17 mouse cellular contexts compared by ENCODE assay signal in the genomic region with DNA sequence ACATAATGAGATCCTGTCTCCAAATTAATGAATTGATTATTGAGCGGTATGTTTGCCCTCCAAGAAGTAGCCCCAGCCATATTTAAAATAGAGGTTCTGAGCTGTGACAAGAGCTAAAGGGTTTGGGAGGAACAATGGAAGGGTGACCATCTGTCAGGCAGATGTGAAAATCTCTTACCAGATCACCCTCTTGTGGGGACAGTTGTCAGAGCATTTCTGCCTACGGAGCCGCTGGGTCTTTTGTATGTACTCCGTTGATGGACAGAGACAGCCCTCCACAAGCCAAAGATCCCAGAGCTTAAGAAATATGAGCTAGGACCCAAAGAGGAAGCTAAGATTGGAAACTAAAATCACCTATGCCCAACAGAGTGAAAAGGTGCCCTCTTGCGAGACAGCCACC.
A peak's percentile ranks its signal among the peaks of the same experiment; 100 is the strongest.
DNase-seq lines count a peak whose midpoint lies in the region; ATAC-seq lines count a peak whose summit lies in the region.
"Had no signal": no experiment of that assay in that cellular context is flagged by ENCODE, and none has a peak within 500 bp of the region (broad histone marks: within the 10 kb centered on the region; RNA-seq: fewer than 3 reads in every experiment).

No protein-coding gene starts in this region.

- DNase-seq in forebrain, embryonic 11.5 days (ENCODE audit: low spot score): no peak
- peak; percentile 23 for DNase-seq in midbrain, embryonic 10.5 days (ENCODE audit: low spot score)
- DNase-seq in urinary bladder, adult 2 months (ENCODE audit: low spot score): no peak
- no peak for DNase-seq in testis, postnatal 10 days (ENCODE audit: low spot score)
- no peak for DNase-seq in right cerebral cortex, postnatal 14 days
- DNase-seq: adrenal gland, postnatal 14 days; cerebellum, adult 18-20 months; heart, postnatal 36 days; kidney, adult 9 months; kidney, postnatal 36 days; lung, postnatal 14 days; right cerebral cortex, adult 18-20 months had no signal

- peaks cover 24% of the 10 kb centered on the region for H3K4me1 ChIP-seq in forebrain, embryonic 13.5 days
- peaks cover 15% of the 10 kb centered on the region; the same call in 1 of the 2 replicates for H3K4me1 ChIP-seq in forebrain, embryonic 11.5 days (replicated peaks; ENCODE audit: control insufficient read depth, insufficient read depth, low read length)
- H3K4me1 ChIP-seq in midbrain, embryonic 10.5 days: peaks cover 25% of the 10 kb centered on the region
- peaks cover 20% of the 10 kb centered on the region for H3K4me1 ChIP-seq in midbrain, embryonic 16.5 days (ENCODE audit: control insufficient read depth, insufficient read depth, low read length)
- H3K4me1 ChIP-seq in midbrain, embryonic 13.5 days (replicated peaks): peaks cover 21% of the 10 kb centered on the region
- H3K4me1 ChIP-seq: heart, embryonic 12.5 days had no signal

- H3K4me3 ChIP-seq in forebrain, embryonic 13.5 days: no peak overlapping the region
- H3K4me3 ChIP-seq in forebrain, embryonic 11.5 days (ENCODE audit: low read depth, low read length): no peak overlapping the region
- no peak overlapping the region for H3K4me3 ChIP-seq in midbrain, embryonic 10.5 days
- H3K4me3 ChIP-seq in midbrain, embryonic 16.5 days (ENCODE audit: low read depth, low read length): no peak overlapping the region
- H3K4me3 ChIP-seq in midbrain, embryonic 13.5 days (replicated peaks): no peak overlapping the region
- H3K4me3 ChIP-seq: heart, embryonic 12.5 days; limb, embryonic 15.5 days had no signal

- no peak for ATAC-seq in forebrain, embryonic 13.5 days
- no peak for ATAC-seq in forebrain, embryonic 11.5 days (replicated peaks; ENCODE audit: low FRiP score)
- no peak for ATAC-seq in midbrain, embryonic 16.5 days
- ATAC-seq in midbrain, embryonic 13.5 days: no peak

- H3K27ac ChIP-seq in forebrain, embryonic 13.5 days: no peak overlapping the region
- H3K27ac ChIP-seq in forebrain, embryonic 11.5 days (ENCODE audit: low read depth, low read length): no peak overlapping the region
- 0 out of 2 replicates have a peak overlapping the region, but pooled peaks have one; percentile 7 for H3K27ac ChIP-seq in midbrain, embryonic 10.5 days (replicated peaks)
- H3K27ac ChIP-seq in midbrain, embryonic 16.5 days (ENCODE audit: low read length): no peak overlapping the region; the same call in 1 of the 2 replicates
- H3K27ac ChIP-seq in midbrain, embryonic 13.5 days: 0 out of 2 replicates have a peak overlapping the region, but pooled peaks have one; percentile 16
- H3K27ac ChIP-seq: limb, embryonic 15.5 days had no signal

- H3K36me3 ChIP-seq in forebrain, embryonic 13.5 days (ENCODE audit: poor library complexity, severe bottlenecking): no peaks in the 10 kb centered on the region
- H3K36me3 ChIP-seq in forebrain, embryonic 11.5 days (ENCODE audit: control insufficient read depth, insufficient read depth, low read length): no peaks in the 10 kb centered on the region
- H3K36me3 ChIP-seq in midbrain, embryonic 10.5 days: no peaks in the 10 kb centered on the region
- no peaks in the 10 kb centered on the region for H3K36me3 ChIP-seq in midbrain, embryonic 16.5 days (ENCODE audit: control insufficient read depth, insufficient read depth, low read length)
- no peaks in the 10 kb centered on the region for H3K36me3 ChIP-seq in midbrain, embryonic 13.5 days
- H3K36me3 ChIP-seq: heart, embryonic 12.5 days; limb, embryonic 15.5 days had no signal

- H3K9ac ChIP-seq in forebrain, embryonic 13.5 days: no peak overlapping the region
- no peak overlapping the region for H3K9ac ChIP-seq in forebrain, embryonic 11.5 days (ENCODE audit: low read length)
- no peak overlapping the region for H3K9ac ChIP-seq in midbrain, embryonic 16.5 days (ENCODE audit: low read depth, low read length)
- H3K9ac ChIP-seq in midbrain, embryonic 13.5 days (replicated peaks): no peak overlapping the region
- H3K9ac ChIP-seq: heart, embryonic 12.5 days; limb, embryonic 15.5 days had no signal

- H3K27me3 ChIP-seq in forebrain, embryonic 13.5 days: peaks cover 31% of the 10 kb centered on the region; the same call in 1 of the 2 replicates
- H3K27me3 ChIP-seq in forebrain, embryonic 11.5 days (ENCODE audit: control insufficient read depth, insufficient read depth, low read length): peaks cover 6% of the 10 kb centered on the region
- H3K27me3 ChIP-seq in midbrain, embryonic 10.5 days (ENCODE audit: low read depth, poor library complexity, severe bottlenecking): peaks cover 54% of the 10 kb centered on the region
- no peaks in the 10 kb centered on the region for H3K27me3 ChIP-seq in midbrain, embryonic 16.5 days (ENCODE audit: control insufficient read depth, insufficient read depth, low read depth, low read length)
- H3K27me3 ChIP-seq in midbrain, embryonic 13.5 days: peaks cover 20% of the 10 kb centered on the region; the same call in 1 of the 2 replicates
- H3K27me3 ChIP-seq: heart, embryonic 12.5 days; limb, embryonic 15.5 days had no signal

- H3K4me2 ChIP-seq in forebrain, embryonic 13.5 days: 0 out of 2 replicates have a peak overlapping the region, but pooled peaks have one; percentile 17
- no peak overlapping the region for H3K4me2 ChIP-seq in forebrain, embryonic 11.5 days (ENCODE audit: low read depth, low read length, severe bottlenecking)
- no peak overlapping the region for H3K4me2 ChIP-seq in midbrain, embryonic 16.5 days (ENCODE audit: low read length)
- H3K4me2 ChIP-seq in midbrain, embryonic 13.5 days (replicated peaks): no peak overlapping the region
- H3K4me2 ChIP-seq: heart, embryonic 12.5 days; limb, embryonic 15.5 days had no signal

- H3K9me3 ChIP-seq in forebrain, embryonic 13.5 days (replicated peaks): no peaks in the 10 kb centered on the region
- H3K9me3 ChIP-seq in forebrain, embryonic 11.5 days (ENCODE audit: control insufficient read depth, low read length): no peaks in the 10 kb centered on the region
- H3K9me3 ChIP-seq in midbrain, embryonic 10.5 days (replicated peaks): no peaks in the 10 kb centered on the region
- H3K9me3 ChIP-seq in midbrain, embryonic 16.5 days (replicated peaks; ENCODE audit: control insufficient read depth, low read length, poor library complexity, severe bottlenecking): no peaks in the 10 kb centered on the region
- H3K9me3 ChIP-seq in midbrain, embryonic 13.5 days: no peaks in the 10 kb centered on the region
- H3K9me3 ChIP-seq: heart, embryonic 12.5 days; limb, embryonic 15.5 days had no signal

- WGBS in forebrain, embryonic 13.5 days: 18% methylated on average over 5 of the region's 5 CpGs
- WGBS in forebrain, embryonic 11.5 days: 42% methylated on average over 5 of the region's 5 CpGs
- 49% methylated on average over 5 of the region's 5 CpGs for WGBS in midbrain, embryonic 10.5 days
- 27% methylated on average over 5 of the region's 5 CpGs for WGBS in midbrain, embryonic 16.5 days
- 31% methylated on average over 5 of the region's 5 CpGs for WGBS in midbrain, embryonic 13.5 days

Comparison
In these comparisons a context has a peak if more than half of its experiments do, and no peak if none do; other contexts are left out.
1. H3K27ac ChIP-seq: peak in midbrain, embryonic 10.5 days (single experiment) and midbrain, embryonic 13.5 days (single experiment); none in forebrain, embryonic 13.5 days (single experiment), forebrain, embryonic 11.5 days (single experiment) and midbrain, embryonic 16.5 days (single experiment).